Mouse (Mus musculus) embryonic fibroblast, embryonic 13.5 days (primary cell): Measurements from ENCODE around the gene Lrba.

Source experiments
- CTCF ChIP-seq: IDR thresholded peaks from 2 replicates; pipeline ENCODE4 v1.5.1; 2011; ENCODE audit warnings: mild to moderate bottlenecking, control low read depth, low read length, moderate library complexity, borderline replicate concordance; ENCODE audit not compliant: insufficient read depth
- POLR2A ChIP-seq: IDR thresholded peaks from 2 replicates; pipeline ENCODE4 v1.6.1; 2011; ENCODE audit warnings: low read depth, mild to moderate bottlenecking, control low read depth, low read length, moderate library complexity

GRCm38 (mm10) chr3:86317636-86318035, 93.2 kb downstream of the Lrba start:
- TF ChIP-seq CTCF (no peak), POLR2A (no peak)
